Mouse (Mus musculus) E14TG2a.4 (cell line): ENCODE data around the gene Perm1.
A peak's percentile ranks its signal among the peaks of the same experiment; 100 is the strongest.

ENCODE experiments used
- H3K27me3 ChIP-seq: 2 replicates; pipeline ENCODE4 v1.6.1; 2014; ENCODE audit warnings: low read length, control low read depth; ENCODE audit not compliant: insufficient read depth
- H3K36me3 ChIP-seq: 2 replicates; pipeline ENCODE4 v1.6.1; 2014; ENCODE audit warnings: low read length, control low read depth; ENCODE audit not compliant: insufficient read depth
- H3K4me1 ChIP-seq: replicated peaks from 2 replicates; pipeline ENCODE4 v1.6.1; 2014; ENCODE audit warnings: low read depth, low read length, control low read depth
- H3K4me3 ChIP-seq: replicated peaks from 2 replicates; pipeline ENCODE4 v1.5.1; 2014; ENCODE audit warnings: mild to moderate bottlenecking, low read length
- H3K9me3 ChIP-seq: 2 replicates; pipeline ENCODE4 v1.6.1; 2014; ENCODE audit warnings: low read length, control low read depth
- CTCF ChIP-seq: conservative IDR thresholded peaks from 2 replicates; pipeline ENCODE4 v1.5.1; 2014; ENCODE audit warnings: low read length
- NANOG ChIP-seq: IDR thresholded peaks from 2 replicates; pipeline ENCODE4 v1.6.1; 2014; ENCODE audit warnings: borderline replicate concordance, low read length, mixed read lengths
- POU5F1 ChIP-seq: IDR thresholded peaks from 2 replicates; pipeline ENCODE4 v1.6.1; 2014; ENCODE audit warnings: low read length, borderline replicate concordance

Gene Perm1

DNA sequence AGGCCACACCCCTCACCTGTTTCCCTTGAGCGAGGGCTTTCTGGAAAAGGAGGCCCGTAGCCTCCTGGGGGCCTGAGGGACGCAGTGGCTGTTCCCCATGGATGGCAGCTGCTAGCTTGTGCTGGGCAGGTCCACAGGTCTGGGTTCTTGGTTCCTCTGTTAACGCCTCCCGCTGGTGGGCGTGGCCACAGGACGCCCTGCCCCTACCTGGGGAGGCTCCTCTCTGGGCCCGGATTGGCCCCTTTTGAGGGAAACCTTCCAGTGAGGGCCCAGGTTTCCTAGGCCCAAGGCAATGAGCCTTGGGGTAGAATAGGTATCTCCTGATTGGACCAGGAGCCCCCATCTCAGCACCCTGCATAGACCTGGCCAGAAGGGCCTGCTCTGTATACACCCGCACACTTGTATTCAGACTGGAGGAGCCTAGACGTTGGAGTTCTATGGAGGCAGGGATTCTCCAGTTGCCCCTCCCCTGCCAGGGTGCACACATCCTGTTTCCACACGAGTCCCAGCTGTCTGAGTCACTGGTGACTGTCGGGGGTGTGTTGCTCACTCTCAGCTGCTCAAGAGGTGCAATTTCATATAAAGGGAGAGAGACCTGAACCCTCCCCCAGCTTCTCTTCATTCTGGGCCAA lies 12.8 kb downstream of the Perm1 start:
- H3K27me3 ChIP-seq, result peaks cover 17% of the 10 kb centered on the region
- TF ChIP-seq CTCF (no peak), NANOG (no peak)
- peaks cover 49% of the 10 kb centered on the region for H3K4me1 ChIP-seq
- peaks cover 51% of the 10 kb centered on the region for H3K36me3 ChIP-seq
- H3K4me3 ChIP-seq, result peak overlapping the region; percentile 73
- H3K9me3 ChIP-seq, result no peaks in the 10 kb centered on the region

DNA sequence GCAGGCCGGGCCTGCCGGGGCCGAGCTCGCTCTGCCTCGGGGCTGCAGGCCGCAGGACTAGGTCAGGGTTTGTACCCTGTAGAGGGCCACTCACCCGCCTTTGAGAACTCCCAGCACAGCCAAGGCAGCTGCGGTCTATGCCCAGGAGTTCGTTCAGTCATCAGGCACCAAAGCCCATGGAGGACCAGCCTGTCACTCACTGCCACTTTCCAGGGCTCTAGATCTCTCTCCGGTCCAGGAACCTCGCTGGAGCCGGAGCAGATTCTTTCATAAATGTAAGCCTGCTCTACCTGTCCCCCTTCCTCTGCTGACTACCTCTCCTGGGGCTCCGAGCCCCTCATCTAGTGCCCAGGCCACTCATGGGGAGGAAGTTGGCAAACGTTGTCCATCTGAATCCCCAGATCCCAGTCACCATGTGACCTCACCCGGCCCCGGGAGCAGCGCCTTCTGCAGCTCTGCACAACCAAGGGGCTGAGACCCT lies 18.4 kb downstream of the Perm1 start:
- Histone ChIP-seq H3K27me3 (peaks cover 13% of the 10 kb centered on the region), H3K9me3 (peaks cover 16% of the 10 kb centered on the region)

DNA sequence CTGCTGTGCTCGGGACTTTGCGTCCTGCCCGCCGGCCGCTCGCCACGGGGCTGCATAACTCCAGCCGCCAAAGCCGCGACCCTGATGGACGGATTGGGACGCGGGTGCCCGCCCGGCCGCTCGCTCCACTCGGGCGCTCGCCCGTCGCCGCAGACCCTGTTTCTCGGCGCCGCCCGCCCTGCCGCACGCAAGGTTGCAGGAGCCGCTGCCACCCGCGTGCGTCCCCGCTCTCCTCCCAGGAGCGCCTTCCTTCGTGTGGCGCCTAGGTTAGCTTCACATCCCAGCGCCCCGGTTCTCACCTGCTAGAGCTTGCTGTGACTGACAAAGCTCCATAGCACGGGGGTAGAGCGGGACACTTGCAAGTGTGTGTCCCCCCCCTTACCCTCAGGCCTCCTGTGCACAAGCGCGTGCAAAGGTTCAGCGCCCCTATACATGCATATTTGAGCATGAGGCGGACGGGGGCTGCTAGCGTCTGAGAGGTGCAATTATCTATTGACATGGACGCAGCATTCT lies 19.1 kb downstream of the Perm1 start, which contains the start of gene Plekhn1:
Gene Plekhn1 (minus strand): TSS at position 157 of the 513 bp plus-strand sequence.
- H3K4me3 ChIP-seq, result peak within 1 kb of the TSS; percentile 97

More for the DNA sequence above, 18.4 kb downstream of the Perm1 start:
- Histone ChIP-seq H3K4me1 (peaks cover 46% of the 10 kb centered on the region), H3K4me3 (peak overlapping the region; percentile 84), H3K36me3 (peaks cover 63% of the 10 kb centered on the region)
- TF ChIP-seq POU5F1 (no peak), CTCF (no peak), NANOG (no peak)

DNA sequence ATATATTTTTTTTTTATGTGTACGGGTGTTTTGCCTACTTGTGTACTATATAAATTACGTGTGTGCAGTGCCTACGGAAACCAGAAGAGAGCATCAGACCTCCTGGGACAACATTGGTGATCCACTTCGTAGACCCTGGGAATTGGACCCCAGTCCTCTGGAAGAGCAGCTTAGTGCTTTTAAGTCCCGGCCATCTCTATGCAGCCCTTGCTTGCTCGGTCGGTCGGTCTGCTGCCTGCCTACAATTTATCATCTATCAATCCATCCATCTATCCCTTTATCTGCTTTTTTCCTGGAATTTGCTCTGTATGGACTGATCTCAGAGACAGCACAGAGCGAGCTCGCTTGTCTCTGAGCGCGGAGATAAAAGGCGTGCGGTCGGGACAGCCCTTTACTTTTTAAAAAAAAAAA lies 19.7 kb downstream of the Perm1 start:
- H3K9me3 ChIP-seq, result peaks cover 28% of the 10 kb centered on the region
- peaks cover 13% of the 10 kb centered on the region for H3K27me3 ChIP-seq
- peaks cover 41% of the 10 kb centered on the region for H3K4me1 ChIP-seq
- H3K4me3 ChIP-seq, result peak overlapping the region; percentile 97
- H3K36me3 ChIP-seq, result peaks cover 63% of the 10 kb centered on the region
- no peak for TF ChIP-seq POU5F1
- TF ChIP-seq CTCF, result no peak
- no peak for TF ChIP-seq NANOG

More for the DNA sequence above, 19.1 kb downstream of the Perm1 start, which contains the start of gene Plekhn1:
- H3K27me3 ChIP-seq, result peaks cover 13% of the 10 kb centered on the region
- peaks cover 22% of the 10 kb centered on the region for H3K9me3 ChIP-seq
- H3K36me3 ChIP-seq, result peaks cover 63% of the 10 kb centered on the region
- H3K4me1 ChIP-seq, result peaks cover 45% of the 10 kb centered on the region
- TF ChIP-seq POU5F1 (no peak), NANOG (no peak)

DNA sequence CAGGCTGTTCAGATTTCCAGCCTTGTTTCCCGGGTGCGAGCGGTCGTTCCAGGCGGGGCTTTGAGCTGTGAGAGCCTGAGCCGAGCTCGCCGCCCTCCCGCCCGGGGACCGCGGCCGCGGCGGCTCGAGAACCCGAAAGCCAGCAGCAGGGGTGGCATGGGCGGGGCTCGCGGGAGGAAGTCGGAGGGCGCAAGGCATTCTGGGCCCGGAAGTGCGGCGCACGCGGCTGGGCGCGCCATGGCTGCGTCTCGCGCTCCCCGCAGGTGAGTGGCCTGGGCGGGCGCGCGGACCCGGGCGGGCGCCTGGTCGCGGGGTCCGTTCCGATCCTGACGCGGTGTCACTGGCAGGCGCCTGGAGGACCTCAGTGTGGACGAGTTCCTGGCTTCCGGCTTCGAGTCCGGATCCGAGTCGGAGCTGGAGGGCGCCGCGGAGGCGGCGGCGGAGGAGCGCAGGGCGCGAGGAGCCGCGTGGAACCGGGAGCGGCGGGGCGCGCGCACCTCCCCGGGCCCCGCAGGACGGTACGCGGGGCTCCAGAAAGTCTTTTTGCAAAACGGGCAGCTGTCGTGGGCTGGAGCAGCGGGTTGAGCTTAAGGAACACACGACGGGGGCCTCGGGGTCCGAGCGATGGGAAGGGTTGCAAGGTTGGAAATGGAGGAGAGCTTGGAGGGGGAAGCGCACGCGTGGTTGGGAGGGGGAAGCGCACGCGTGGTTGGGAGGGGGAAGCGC lies 20.3 kb downstream of the Perm1 start, which contains the start of gene Noc2l:
Gene Noc2l (plus strand): TSS at position 203 of the 726 bp plus-strand sequence.
- Histone ChIP-seq H3K4me1 (peaks cover 40% of the 10 kb centered on the region), H3K4me3 (peak within 1 kb of the TSS; percentile 97), H3K9me3 (peaks cover 34% of the 10 kb centered on the region), H3K36me3 (peaks cover 63% of the 10 kb centered on the region), H3K27me3 (peaks cover 13% of the 10 kb centered on the region)
- TF ChIP-seq NANOG, result no peak
- no peak for TF ChIP-seq CTCF
- no peak for TF ChIP-seq POU5F1

DNA sequence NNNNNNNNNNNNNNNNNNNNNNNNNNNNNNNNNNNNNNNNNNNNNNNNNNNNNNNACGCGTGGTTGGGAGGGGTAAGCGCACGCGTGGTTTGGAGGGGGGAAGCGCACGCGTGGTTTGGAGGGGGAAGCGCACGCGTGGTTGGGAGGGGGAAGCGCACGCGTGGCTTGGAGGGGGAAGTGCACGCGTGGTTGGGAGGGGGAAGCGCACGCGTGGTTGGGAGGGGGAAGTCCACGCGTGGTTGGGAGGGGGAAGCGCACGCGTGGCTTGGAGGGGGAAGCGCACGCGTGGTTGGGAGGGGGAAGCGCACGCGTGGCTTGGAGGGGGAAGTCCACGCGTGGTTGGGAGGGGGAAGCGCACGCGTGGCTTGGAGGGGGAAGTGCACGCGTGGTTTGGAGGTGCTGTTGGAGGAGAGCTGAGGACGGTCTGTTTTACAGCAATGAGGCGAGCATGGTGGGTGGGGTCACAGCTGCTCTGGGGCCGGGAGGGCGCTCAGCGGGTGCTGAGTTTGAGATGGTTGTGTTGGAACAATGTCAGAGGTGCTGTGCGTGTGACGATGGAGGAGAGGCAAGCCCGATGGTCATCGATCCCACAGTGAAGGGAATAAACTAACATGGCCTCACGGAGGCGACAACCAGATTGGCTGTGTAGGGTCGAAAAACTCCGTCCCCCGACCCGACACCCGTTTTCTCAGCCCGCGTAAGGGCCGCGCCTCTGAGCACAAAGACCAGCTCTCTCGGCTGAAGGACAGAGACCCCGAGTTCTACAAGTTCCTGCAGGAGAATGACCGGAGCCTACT lies 21.2 kb downstream of the Perm1 start:
- H3K36me3 ChIP-seq, result peaks cover 63% of the 10 kb centered on the region
- peaks cover 43% of the 10 kb centered on the region for H3K9me3 ChIP-seq
- H3K4me3 ChIP-seq, result peak overlapping the region; percentile 97
- peaks cover 13% of the 10 kb centered on the region for H3K27me3 ChIP-seq
- peaks cover 36% of the 10 kb centered on the region for H3K4me1 ChIP-seq
- TF ChIP-seq NANOG (no peak), CTCF (no peak), POU5F1 (no peak)

DNA sequence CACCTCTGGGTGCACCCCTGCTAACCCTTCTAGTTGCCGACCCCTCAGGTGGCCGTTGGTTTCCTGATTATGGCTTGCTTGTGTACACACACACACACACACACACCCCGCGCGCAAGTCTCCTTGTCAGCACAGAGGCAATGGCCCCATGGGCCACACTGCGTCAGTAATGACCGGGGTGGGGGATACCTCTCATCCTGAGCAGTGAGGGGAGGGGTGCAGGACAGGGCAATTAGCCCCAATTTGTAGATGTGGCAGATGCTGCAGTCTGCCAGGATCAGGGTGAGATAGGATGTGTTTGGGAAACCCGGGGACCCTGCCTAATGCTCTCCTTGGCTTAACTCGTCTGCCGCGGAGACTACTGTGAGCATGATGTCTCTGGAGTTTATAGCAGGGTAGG lies 33.9 kb downstream of the Perm1 start:
- H3K36me3 ChIP-seq, result peaks cover 69% of the 10 kb centered on the region
- peaks cover 20% of the 10 kb centered on the region for H3K4me1 ChIP-seq
- peaks cover 8% of the 10 kb centered on the region for H3K27me3 ChIP-seq
- TF ChIP-seq POU5F1 (no peak), CTCF (no peak), NANOG (no peak)
- peaks cover 71% of the 10 kb centered on the region for H3K9me3 ChIP-seq
- H3K4me3 ChIP-seq, result no peak overlapping the region

DNA sequence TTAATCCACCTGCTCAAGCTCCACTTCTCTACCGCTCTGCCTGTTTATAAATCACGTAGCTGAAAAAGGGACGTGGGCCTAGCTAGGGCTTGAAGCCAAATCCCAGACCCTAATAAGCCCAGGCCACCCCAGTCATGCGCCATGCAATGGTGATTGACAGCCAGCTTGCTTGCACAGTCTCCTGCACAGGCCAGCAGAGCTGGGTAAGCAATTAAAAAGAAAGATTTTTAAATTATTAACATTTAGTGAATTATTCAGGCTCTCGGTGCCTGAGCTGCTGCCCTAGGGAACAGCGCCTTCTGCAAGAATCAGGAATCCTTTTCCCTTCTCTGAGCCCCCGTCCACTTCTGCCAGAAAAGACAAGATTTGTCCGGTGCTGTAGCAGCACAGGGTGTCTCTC lies 35.4 kb downstream of the Perm1 start:
- H3K4me1 ChIP-seq, result peaks cover 31% of the 10 kb centered on the region
- H3K36me3 ChIP-seq, result peaks cover 53% of the 10 kb centered on the region
- TF ChIP-seq NANOG (no peak), CTCF (no peak), POU5F1 (no peak)
- H3K4me3 ChIP-seq, result no peak overlapping the region
- peaks cover 57% of the 10 kb centered on the region for H3K9me3 ChIP-seq
- H3K27me3 ChIP-seq, result peaks cover 17% of the 10 kb centered on the region
